Mouse (Mus musculus) lung, postnatal 0 days (tissue): ENCODE results near the gene Akr1b8.

Experiments used
- CTCF ChIP-seq: IDR thresholded peaks from 2 replicates; pipeline ENCODE4 v1.5.1; 2016; ENCODE audit warnings: antibody characterized with exemption, mild to moderate bottlenecking
- EP300 ChIP-seq: IDR thresholded peaks from 2 replicates; pipeline ENCODE4 v1.6.1; 2016; ENCODE audit warnings: antibody characterized with exemption, mild to moderate bottlenecking, control low read depth

DNA sequence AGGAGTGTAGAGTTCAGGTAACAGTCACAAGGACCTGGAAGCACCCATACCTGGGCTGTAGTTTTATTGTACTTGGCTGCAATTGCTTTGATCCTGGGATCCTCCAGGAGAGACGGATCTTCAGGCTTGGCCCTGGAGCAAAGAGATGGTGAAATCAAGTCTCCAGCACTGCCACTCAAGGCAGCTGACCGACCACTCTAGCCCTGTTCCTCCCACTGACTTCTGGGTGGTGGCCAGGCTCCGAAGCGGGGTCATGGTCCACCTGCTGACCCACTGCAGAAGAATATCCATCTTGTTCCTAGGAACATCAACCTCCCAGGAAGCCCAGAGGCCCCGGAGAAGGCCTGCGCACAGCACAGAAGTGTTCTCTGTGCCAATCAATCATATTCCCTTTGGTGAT, 44.4 kb upstream of the Akr1b8 start:
- TF ChIP-seq CTCF: no peak
- TF ChIP-seq EP300: no peak
